In the genomic region with DNA sequence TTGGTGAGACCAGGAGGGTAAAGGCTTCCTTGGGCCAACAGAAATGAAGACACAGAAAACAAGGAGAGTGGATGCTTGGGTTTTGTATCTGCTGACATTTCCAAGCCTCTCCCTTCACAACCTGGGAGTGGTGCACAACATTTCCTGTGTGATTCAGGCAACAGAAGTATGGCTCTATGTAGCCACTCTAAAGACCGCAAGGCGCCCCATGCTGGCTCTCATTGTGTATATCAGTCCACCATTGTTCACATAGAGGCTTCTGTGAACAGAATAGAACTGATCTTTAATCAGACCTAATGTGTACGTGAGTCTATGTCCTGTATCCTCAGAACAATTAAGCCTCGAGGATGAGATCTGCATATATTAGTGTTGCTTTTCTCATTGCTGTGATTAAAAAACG, we compare ENCODE assay signal across 27 mouse cellular contexts. TPM values are rescaled to one million over a fixed set of nuclear protein-coding genes. Genes with fewer than 3 reads are reported as not detected.
"Had no signal": no experiment of that assay in that cellular context is flagged by ENCODE, and none has a peak within 500 bp of the region (broad histone marks: within the 10 kb centered on the region; RNA-seq: fewer than 3 reads in every experiment).

No protein-coding gene starts in this region.

- H3K9ac ChIP-seq: lung, embryonic 14.5 days; midbrain, embryonic 12.5 days; neural tube, embryonic 12.5 days had no signal

- DNase-seq: lung, adult 18-20 months; lung, embryonic 14.5 days; lung, postnatal 10 days; lung, postnatal 4 days; midbrain, embryonic 14.5 days; retina, postnatal 1 day; right cerebral cortex, adult 18-20 months; right cerebral cortex, postnatal 25 days; right cerebral cortex, postnatal 4 days; spleen, adult 18-20 months; thymus, adult 18-20 months; thymus, postnatal 25 days; thymus, postnatal 4 days had no signal

- ATAC-seq: midbrain, embryonic 16.5 days had no signal

- H3K4me2 ChIP-seq: lung, embryonic 14.5 days; midbrain, embryonic 12.5 days; neural tube, embryonic 12.5 days had no signal

- H3K4me1 ChIP-seq: midbrain, embryonic 10.5 days; midbrain, embryonic 12.5 days; neural tube, embryonic 12.5 days had no signal

- H3K4me3 ChIP-seq: midbrain, embryonic 10.5 days; midbrain, embryonic 12.5 days; myocyte; neural tube, embryonic 12.5 days had no signal

- H3K27me3 ChIP-seq: midbrain, embryonic 12.5 days; neural tube, embryonic 12.5 days had no signal

- H3K9me3 ChIP-seq: midbrain, embryonic 10.5 days; midbrain, embryonic 12.5 days; neural tube, embryonic 12.5 days had no signal

- H3K27ac ChIP-seq: midbrain, embryonic 10.5 days; midbrain, embryonic 12.5 days; neural tube, embryonic 12.5 days had no signal

RNA-seq across cellular contexts. Expression of a gene that starts 9.7 kb away (rescaled TPM):
- total RNA-seq: megakaryocyte-erythroid progenitor cell, adult 5-6 weeks had no signal
- polyA plus RNA-seq: myocyte; small intestine, adult 2 months had no signal

RNA-seq across cellular contexts. Expression of a gene that starts 28.5 kb away (rescaled TPM):
- total RNA-seq: megakaryocyte, adult 5-6 weeks; megakaryocyte-erythroid progenitor cell, adult 5-6 weeks had no signal
- polyA plus RNA-seq: liver, embryonic 16.5 days; lung, embryonic 14.5 days; lung, embryonic 16.5 days; midbrain, embryonic 10.5 days; midbrain, embryonic 12.5 days; midbrain, embryonic 14.5 days; midbrain, embryonic 16.5 days; myocyte; neural tube, embryonic 12.5 days; neural tube, embryonic 14.5 days; small intestine, adult 2 months; stomach, embryonic 14.5 days; stomach, embryonic 16.5 days; urinary bladder, adult 2 months had no signal
